Mouse (Mus musculus) kidney, embryonic 16.5 days (tissue): ENCODE measurements at regions not wholly inside any gene's neighbourhood (a gene's known extent, or its start where the extent isn't known, plus 50 kb on each side); places are given as distances from the start of the nearest gene placed in this dataset.

ENCODE experiments used
- ATAC-seq: fragments of 200-750 bp; cut with Nextera tagmentation; 2 replicates; pipeline ENCODE4 v1.8.0; 2017; ENCODE audit warnings: moderate TSS enrichment; ENCODE audit not compliant: low FRiP score, low TSS enrichment
- H3K27ac ChIP-seq: fragments of 300-500 bp; sonication (generic); 2 replicates; pipeline ENCODE4 v1.5.1; 2014; ENCODE audit warnings: low read length
- H3K27me3 ChIP-seq: fragments of 300-500 bp; sonication (generic); 2 replicates; pipeline ENCODE4 v1.6.1; 2014; ENCODE audit warnings: low read length, control low read depth, mixed read lengths; ENCODE audit not compliant: insufficient read depth
- H3K36me3 ChIP-seq: fragments of 300-500 bp; sonication (generic); 2 replicates; pipeline ENCODE4 v1.6.1; 2014; ENCODE audit warnings: low read length, control low read depth, mixed read lengths; ENCODE audit not compliant: insufficient read depth
- H3K4me1 ChIP-seq: fragments of 300-500 bp; sonication (generic); 2 replicates; pipeline ENCODE4 v1.6.1; 2014; ENCODE audit warnings: low read length, control low read depth, mixed read lengths; ENCODE audit not compliant: insufficient read depth
- H3K4me2 ChIP-seq: fragments of 300-500 bp; sonication (generic); replicated peaks from 2 replicates; pipeline ENCODE4 v1.6.1; 2014; ENCODE audit warnings: low read depth, low read length
- H3K4me3 ChIP-seq: fragments of 300-500 bp; sonication (generic); 2 replicates; pipeline ENCODE4 v1.5.1; 2014; ENCODE audit warnings: mild to moderate bottlenecking, low read length
- H3K9ac ChIP-seq: fragments of 300-500 bp; sonication (generic); replicated peaks from 2 replicates; pipeline ENCODE4 v1.6.1; 2014; ENCODE audit warnings: low read length
- H3K9me3 ChIP-seq: fragments of 300-500 bp; sonication (generic); 2 replicates; pipeline ENCODE4 v1.6.1; 2016; ENCODE audit warnings: low read length, control low read depth
- WGBS: fragments of 180-500 bp; shearing (Covaris S2); extraction: QIAGEN DNeasy Blood & Tissue Kit; methylation state at CpG from one replicate; pipeline ENCODE4 v1.1.7; 2014; 5-methylcytosine and 5-hydroxymethylcytosine counted together

GRCm38 (mm10) chr12:109896397-109896796 lies 296.3 kb upstream of the Rtl1 start:
- 54% methylated on average over 9 of the region's 9 CpGs for WGBS
- Histone ChIP-seq H3K9ac (no peak overlapping the region), H3K27ac (no peak overlapping the region), H3K4me3 (no peak overlapping the region), H3K9me3 (no peaks in the 10 kb centered on the region), H3K27me3 (no peaks in the 10 kb centered on the region), H3K36me3 (no peaks in the 10 kb centered on the region), H3K4me1 (no peaks in the 10 kb centered on the region), H3K4me2 (no peak overlapping the region)
- no peak for ATAC-seq

- H3K27ac ChIP-seq, result no peak overlapping the region
- H3K4me3 ChIP-seq, result no peak overlapping the region
- no peak overlapping the region for H3K9ac ChIP-seq
- no peaks in the 10 kb centered on the region for H3K9me3 ChIP-seq
- H3K4me2 ChIP-seq, result no peak overlapping the region
- no peak for ATAC-seq
- H3K4me1 ChIP-seq, result no peaks in the 10 kb centered on the region
- no peaks in the 10 kb centered on the region for H3K27me3 ChIP-seq
- H3K36me3 ChIP-seq, result no peaks in the 10 kb centered on the region
- WGBS, result 86% methylated on average over 10 of the region's 10 CpGs
These were observed 296.8 kb upstream of the Rtl1 start for GRCm38 (mm10) chr12:109896906-109897305.

- Histone ChIP-seq H3K27me3 (no peaks in the 10 kb centered on the region), H3K27ac (no peak overlapping the region), H3K9ac (no peak overlapping the region), H3K9me3 (no peaks in the 10 kb centered on the region), H3K36me3 (no peaks in the 10 kb centered on the region), H3K4me3 (no peak overlapping the region), H3K4me1 (no peaks in the 10 kb centered on the region), H3K4me2 (no peak overlapping the region)
- WGBS, result 57% methylated on average over 11 of the region's 11 CpGs
- ATAC-seq, result peak; percentile 35; the same call in 1 of the 2 replicates
These were observed 297.8 kb upstream of the Rtl1 start for GRCm38 (mm10) chr12:109897861-109898385.

- WGBS, result 86% methylated on average over 3 of the region's 3 CpGs
- no peak overlapping the region for H3K27ac ChIP-seq
- no peak overlapping the region for H3K4me2 ChIP-seq
- no peaks in the 10 kb centered on the region for H3K27me3 ChIP-seq
- no peak for ATAC-seq
- H3K9ac ChIP-seq, result no peak overlapping the region
- no peak overlapping the region for H3K4me3 ChIP-seq
- H3K36me3 ChIP-seq, result no peaks in the 10 kb centered on the region
- H3K4me1 ChIP-seq, result no peaks in the 10 kb centered on the region
- no peaks in the 10 kb centered on the region for H3K9me3 ChIP-seq
These were observed 299.3 kb upstream of the Rtl1 start for GRCm38 (mm10) chr12:109899420-109899819.

GRCm38 (mm10) chr12:109910966-109911495 lies 310.9 kb upstream of the Rtl1 start:
- no peak for ATAC-seq
- 56% methylated on average over 9 of the region's 9 CpGs for WGBS

GRCm38 (mm10) chr12:109911506-109911905 lies 311.4 kb upstream of the Rtl1 start:
- H3K4me1 ChIP-seq, result no peaks in the 10 kb centered on the region
- no peak overlapping the region for H3K27ac ChIP-seq
- no peak for ATAC-seq
- no peaks in the 10 kb centered on the region for H3K36me3 ChIP-seq
- 56% methylated on average over 9 of the region's 9 CpGs for WGBS
- no peak overlapping the region for H3K4me2 ChIP-seq
- H3K9me3 ChIP-seq, result no peaks in the 10 kb centered on the region
- H3K9ac ChIP-seq, result no peak overlapping the region
- no peaks in the 10 kb centered on the region for H3K27me3 ChIP-seq
- no peak overlapping the region for H3K4me3 ChIP-seq

More at GRCm38 (mm10) chr12:109910966-109911495, 310.9 kb upstream of the Rtl1 start:
- Histone ChIP-seq H3K27me3 (no peaks in the 10 kb centered on the region), H3K4me3 (no peak overlapping the region), H3K36me3 (no peaks in the 10 kb centered on the region), H3K9me3 (no peaks in the 10 kb centered on the region), H3K27ac (no peak overlapping the region), H3K4me1 (no peaks in the 10 kb centered on the region), H3K4me2 (no peak overlapping the region), H3K9ac (no peak overlapping the region)

GRCm38 (mm10) chr12:109917761-109918160 lies 317.6 kb upstream of the Rtl1 start:
- Histone ChIP-seq H3K4me3 (no peak overlapping the region), H3K4me1 (no peaks in the 10 kb centered on the region), H3K9ac (no peak overlapping the region), H3K36me3 (no peaks in the 10 kb centered on the region), H3K27me3 (no peaks in the 10 kb centered on the region), H3K4me2 (no peak overlapping the region), H3K9me3 (no peaks in the 10 kb centered on the region), H3K27ac (no peak overlapping the region)
- no peak for ATAC-seq
- 62% methylated on average over 6 of the region's 6 CpGs for WGBS

GRCm38 (mm10) chr12:109918901-109919300 lies 318.8 kb upstream of the Rtl1 start:
- H3K9ac ChIP-seq, result no peak overlapping the region
- WGBS, result 62% methylated on average over 8 of the region's 8 CpGs
- no peak overlapping the region for H3K27ac ChIP-seq
- no peaks in the 10 kb centered on the region for H3K36me3 ChIP-seq
- H3K4me1 ChIP-seq, result no peaks in the 10 kb centered on the region
- no peak overlapping the region for H3K4me3 ChIP-seq
- H3K27me3 ChIP-seq, result no peaks in the 10 kb centered on the region
- no peak; the same call in 1 of the 2 replicates for ATAC-seq
- H3K9me3 ChIP-seq, result no peaks in the 10 kb centered on the region
- H3K4me2 ChIP-seq, result no peak overlapping the region

GRCm38 (mm10) chr12:109922111-109922510 lies 322.0 kb upstream of the Rtl1 start:
- no peak for ATAC-seq
- Histone ChIP-seq H3K27ac (no peak overlapping the region), H3K9ac (no peak overlapping the region), H3K36me3 (no peaks in the 10 kb centered on the region), H3K4me2 (no peak overlapping the region), H3K4me3 (no peak overlapping the region), H3K9me3 (no peaks in the 10 kb centered on the region), H3K4me1 (no peaks in the 10 kb centered on the region), H3K27me3 (no peaks in the 10 kb centered on the region)
- WGBS, result 77% methylated on average over 10 of the region's 10 CpGs

- 59% methylated on average over 6 of the region's 6 CpGs for whole genome bisulfite sequencing
- Histone ChIP-seq H3K4me2 (no peak overlapping the region), H3K9me3 (no peaks in the 10 kb centered on the region), H3K9ac (no peak overlapping the region), H3K27ac (no peak overlapping the region), H3K36me3 (no peaks in the 10 kb centered on the region), H3K27me3 (0 out of 2 replicates have a peak, but pooled peaks cover 2% of the 10 kb centered on the region), H3K4me1 (no peaks in the 10 kb centered on the region), H3K4me3 (no peak overlapping the region)
- no peak for ATAC-seq
These were observed 325.7 kb upstream of the Rtl1 start for GRCm38 (mm10) chr12:109925866-109926265.
